Mouse (Mus musculus) gastrocnemius, adult 8-10 months (tissue): Measurements from ENCODE around the gene Rps11. TPM values are rescaled to one million over a fixed set of nuclear protein-coding genes. Genes with fewer than 3 reads are reported as not detected.
A peak's percentile ranks its signal among the peaks of the same experiment; 100 is the strongest.
"Not testable (repeated sequence)": the region's sequence is repeated elsewhere in the genome, so short reads cannot be mapped to it uniquely, and the experiment has no call there.

Experiments
- DNase-seq, 2 experiments: peaks; one replicate each; pipeline ENCODE4 v3.0.0; 2022; ENCODE audit warnings: low spot score in 2 of 2
- total RNA-seq, 4 experiments: library from RNA; stranded (reverse); gene quantifications; 2 replicates each; pipeline ENCODE4 v1.2.4; 2022

The Rps11 gene
- total RNA-seq, 4 experiments from 2014 or later: 471 to 554 (median 519) TPM

DNA sequence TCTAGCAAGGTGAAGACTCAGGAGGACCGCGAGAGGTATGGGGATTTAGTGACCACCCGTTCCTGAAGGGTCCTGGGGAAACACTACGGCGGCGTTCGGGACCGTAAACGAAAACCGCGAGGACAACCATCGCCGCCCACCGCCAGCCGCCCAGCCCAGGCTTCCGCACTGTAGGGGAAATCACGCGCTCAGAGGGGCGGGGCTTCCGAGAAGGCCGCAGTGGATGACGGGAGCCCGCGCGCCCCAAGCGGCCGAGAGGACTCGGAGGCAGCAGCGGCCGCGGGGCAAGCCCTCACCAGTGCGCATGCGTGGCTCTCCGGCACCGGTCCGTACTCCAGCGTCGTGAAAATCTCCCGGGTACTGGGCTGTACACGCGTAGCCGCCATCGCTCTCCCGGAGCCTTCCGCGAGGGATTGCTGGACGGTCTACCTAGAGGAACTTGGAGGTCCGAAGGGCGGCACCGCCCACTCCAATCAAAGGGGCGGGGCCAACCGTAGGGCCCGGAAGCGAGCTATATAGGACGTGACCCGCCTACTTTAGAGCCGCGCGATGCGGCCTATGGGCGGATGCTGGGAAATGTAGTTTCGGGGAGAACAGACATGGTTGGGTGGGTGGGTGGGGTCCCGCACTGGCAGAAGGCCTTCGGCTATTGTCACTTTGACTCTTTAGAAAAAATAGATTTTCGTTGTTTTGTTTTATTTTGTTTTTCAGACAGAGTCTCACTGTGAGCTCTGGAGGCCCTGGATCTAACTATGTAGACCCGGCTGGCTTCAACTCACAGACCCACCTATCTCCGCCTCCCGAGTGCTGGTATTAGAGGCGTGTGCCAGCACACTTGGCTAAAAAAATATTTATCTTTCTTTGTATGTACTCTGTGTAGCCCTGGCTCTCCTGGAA lies 30.1 kb upstream of the Rps11 start, which contains the start of the genes Pih1d1 and Aldh16a1:
TSS of gene Pih1d1 (plus strand) at position 208 of the 897 bp plus-strand sequence.
TSS of gene Aldh16a1 (minus strand) at position 489 of the 897 bp plus-strand sequence.
- DNase-seq: peak; percentile 97

GRCm38 (mm10) chr7:45153586-45153985 lies 29.3 kb upstream of the Rps11 start:
- no peak for DNase-seq

- DNase-seq: not testable (repeated sequence)
These were observed 28.8 kb upstream of the Rps11 start for GRCm38 (mm10) chr7:45153052-45153451.

- DNase-seq: peak; percentile 44 to 54
These were observed 27.1 kb upstream of the Rps11 start for GRCm38 (mm10) chr7:45151303-45151702.

DNA sequence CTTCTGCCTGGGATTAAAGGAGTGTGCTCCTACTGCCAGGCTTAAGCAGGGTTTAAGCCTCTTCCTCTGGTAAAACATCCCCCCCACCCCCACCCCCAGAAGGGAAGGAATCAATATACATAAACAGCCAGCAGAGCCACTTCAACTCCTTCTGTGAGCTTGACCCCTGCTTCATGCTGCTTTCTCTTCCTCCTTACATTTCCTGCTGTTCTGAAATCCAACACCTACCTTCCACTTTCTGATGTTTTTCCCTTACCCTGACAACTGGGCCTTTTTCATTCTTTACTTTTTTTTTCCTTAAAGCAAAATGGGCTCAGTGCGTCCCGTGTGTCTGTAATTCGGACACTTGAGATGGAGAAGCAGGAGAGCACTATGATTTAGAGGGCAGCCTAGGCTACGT lies 26.1 kb upstream of the Rps11 start:
- no peak for DNase-seq

GRCm38 (mm10) chr7:45149545-45149944 lies 25.3 kb upstream of the Rps11 start:
- no peak for DNase-seq

DNA sequence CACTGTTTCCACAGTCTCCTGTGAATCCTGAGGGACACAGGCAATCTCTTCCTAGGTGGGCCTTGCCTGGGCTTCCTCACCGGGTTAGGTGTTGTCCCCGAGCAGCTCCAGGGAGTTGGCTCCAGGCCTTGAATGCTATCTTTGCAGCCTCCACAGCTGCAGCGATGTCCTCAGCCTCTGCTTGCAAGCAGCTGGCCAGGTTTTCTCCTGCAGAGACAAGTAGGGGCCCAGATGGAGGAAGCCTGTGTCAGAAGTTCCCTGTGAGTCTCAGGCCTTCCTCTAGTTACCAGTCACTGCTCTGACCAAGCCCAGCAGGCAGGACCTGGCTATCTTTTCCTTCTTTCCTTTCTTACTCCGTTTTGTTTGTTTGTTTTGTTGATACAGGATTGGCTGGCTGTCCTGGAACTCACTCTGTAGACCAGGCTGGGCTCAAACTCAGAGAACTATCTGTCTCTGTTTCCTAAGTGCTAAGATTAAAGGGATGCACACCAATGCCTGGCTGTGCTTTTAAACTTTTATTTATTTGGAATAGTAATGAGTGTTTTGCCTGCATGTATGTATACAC lies 24.4 kb upstream of the Rps11 start:
- DNase-seq: no peak

DNA sequence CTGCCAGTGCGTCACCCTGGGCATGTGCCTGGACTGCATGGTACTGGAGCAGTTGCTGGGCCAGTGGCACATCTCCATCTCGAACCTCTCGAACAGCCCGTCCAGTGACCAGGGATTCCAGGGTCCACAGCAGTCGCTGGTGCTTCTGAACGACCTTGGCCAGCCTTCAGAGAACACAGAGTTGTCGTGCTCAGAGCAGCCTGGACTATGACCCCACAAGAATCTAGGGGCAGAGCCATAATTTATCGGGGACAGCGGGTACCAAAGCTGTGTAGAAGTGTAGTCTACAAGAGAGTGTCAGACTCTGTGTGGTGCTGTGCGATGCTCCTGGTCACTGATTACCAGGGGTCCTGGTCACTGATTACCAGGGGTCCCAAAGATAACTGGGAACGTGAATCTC lies 23.7 kb upstream of the Rps11 start:
- DNase-seq: no peak

- no peak for DNase-seq
These were observed 23.0 kb upstream of the Rps11 start for GRCm38 (mm10) chr7:45147267-45147666.

- DNase-seq: no peak
These were observed 21.2 kb upstream of the Rps11 start for GRCm38 (mm10) chr7:45145460-45145859.

DNA sequence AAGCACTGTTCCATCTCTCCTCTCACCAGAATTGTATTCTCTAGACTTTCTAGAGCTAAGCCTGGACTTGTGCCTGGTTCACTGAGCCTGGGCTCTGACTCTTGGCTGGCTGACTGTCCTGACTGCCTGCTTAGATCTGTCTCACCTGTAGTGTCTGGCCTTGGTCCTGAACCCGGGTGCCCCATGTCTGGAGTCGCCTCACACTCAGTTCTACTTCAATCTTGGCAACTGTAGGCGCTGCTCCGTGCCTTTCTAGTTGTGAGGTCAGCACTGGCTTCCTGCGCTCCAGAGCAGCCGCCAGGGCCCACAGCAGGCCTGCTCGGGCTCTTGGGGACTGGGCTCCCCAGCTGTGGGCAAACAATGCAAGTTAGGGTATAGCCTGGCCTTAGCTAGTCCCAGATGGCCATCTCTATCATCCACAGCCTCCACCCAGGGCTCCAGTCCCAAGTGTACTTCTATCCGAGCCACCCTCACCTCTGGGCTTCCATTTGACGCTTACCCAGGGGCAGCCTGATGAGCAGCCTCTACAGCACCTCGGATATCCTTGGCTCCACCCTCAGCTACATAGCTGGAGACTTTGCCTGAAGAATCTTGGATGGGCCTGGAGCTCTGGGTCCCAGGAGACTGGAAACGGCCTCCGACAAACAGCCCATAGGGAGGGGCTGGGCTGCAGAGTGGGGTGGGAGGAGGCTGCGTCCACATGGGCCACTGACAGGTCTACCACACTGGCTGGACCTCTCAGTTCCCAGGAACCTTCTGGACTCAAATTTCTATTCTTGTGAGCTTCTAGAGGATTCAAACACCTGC lies 20.3 kb upstream of the Rps11 start:
- no peak for DNase-seq

GRCm38 (mm10) chr7:45141914-45142313 lies 17.7 kb upstream of the Rps11 start:
- DNase-seq: no peak

DNA sequence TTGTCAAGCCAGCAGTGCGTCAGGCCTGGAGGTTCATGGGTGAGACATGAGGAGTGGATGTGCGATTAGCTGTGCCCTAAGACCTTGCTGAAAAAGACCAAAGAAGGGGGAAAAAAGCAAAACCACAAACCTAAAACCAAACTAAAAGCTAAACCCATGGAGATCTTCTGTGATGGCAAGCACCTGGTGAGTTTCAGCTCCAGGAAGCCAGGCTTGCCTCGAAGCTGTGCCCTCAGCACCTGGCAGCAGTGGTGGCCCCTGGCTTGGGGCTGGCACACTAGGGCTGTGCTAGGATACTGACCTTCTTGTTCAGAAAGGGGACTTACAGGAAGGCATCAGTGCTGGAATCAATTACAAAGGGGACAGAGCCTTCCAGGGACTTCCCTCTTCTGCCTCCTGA lies 17.1 kb upstream of the Rps11 start:
- no peak for DNase-seq

DNA sequence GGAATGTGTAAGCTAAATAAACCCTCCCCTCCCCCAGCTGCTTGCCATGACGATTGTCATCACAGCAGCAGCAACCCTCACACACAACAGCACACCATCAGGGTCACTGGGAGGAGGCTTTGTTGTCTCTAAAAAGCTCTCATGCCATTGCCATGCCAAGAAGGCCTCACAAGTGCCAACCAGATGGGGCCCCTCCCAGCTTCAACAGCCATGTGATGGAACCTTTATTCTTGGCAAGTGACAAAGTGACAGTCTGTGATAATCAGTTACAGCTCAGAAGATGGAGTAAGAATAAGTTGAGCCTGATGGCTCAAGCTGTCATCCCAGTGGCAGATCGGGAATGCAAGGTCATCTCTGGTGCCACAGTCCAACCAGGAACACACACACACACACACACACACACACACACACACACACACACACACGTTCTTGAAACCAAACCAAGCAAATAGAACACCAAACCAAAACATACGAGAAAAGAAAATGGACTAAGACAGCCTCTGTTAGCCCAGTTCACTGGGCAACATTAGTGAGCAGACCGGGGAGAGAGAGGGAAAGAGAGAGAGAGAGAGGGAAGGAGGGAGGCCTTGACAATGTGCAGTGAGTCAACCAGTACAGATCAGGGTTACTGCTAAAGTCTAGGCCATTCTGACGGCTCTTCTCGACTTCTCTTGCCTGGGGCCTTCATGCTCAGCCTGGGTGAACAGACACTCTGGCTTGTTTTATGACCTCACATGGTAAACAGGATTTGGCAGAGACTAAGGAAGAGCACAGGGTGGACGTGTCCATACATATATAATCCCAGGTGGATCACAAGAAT lies 15.9 kb upstream of the Rps11 start:
- DNase-seq: no peak

GRCm38 (mm10) chr7:45138403-45138802 lies 14.2 kb upstream of the Rps11 start:
- no peak for DNase-seq

DNA sequence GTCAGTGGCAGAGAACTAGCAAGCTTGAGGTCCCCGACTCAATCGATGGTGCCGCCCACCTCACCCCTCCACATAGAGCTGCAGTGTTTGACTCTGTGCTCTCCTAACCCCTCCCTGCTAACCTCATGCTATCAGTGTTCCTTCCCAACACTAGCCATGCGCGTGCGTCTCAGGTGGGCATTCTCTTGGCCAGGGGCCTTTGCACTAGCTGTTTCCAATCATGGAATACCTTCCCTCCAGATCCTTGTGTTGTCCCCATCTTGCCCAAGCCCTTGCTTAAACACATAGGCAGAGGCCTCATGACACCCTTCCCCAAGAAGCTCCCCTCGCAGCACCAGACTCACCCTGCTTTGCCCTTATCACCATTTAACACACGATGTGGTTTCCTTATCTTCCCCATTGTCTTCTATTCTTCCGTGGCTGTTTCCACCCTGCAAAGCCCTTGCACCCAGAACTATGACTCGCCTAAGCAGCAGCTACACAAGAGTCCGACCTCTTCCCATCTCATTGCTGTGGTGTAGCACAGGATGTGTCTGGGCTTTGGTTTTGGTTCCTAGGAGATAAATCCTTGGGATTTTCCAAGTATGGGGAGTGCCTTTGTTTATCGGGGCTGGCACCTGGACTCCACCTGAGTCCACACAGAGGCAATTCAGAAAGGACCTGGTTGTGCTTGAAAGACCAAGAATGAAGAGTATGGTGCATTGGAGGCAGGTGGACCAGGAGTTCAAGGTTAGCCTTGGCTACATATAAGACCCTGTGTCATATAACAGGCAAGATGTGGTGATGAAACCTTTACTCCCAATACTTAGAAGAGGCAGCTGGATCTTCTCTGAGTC lies 13.2 kb upstream of the Rps11 start:
- no peak for DNase-seq

- DNase-seq: peak; percentile 88 to 89
These were observed 11.8 kb upstream of the Rps11 start, which contains the start of the genes Gm45713 and Flt3l for GRCm38 (mm10) chr7:45135993-45136567. Gene Gm45713 (minus strand): TSS chr7:45136231. Gene Flt3l (minus strand): TSS chr7:45136432.

GRCm38 (mm10) chr7:45135370-45135769 lies 11.1 kb upstream of the Rps11 start:
- no peak for DNase-seq

GRCm38 (mm10) chr7:45134544-45135026 lies 10.3 kb upstream of the Rps11 start:
- no peak for DNase-seq
